Mouse (Mus musculus) monocyte, adult 5-6 weeks (primary cell): ENCODE results near the gene Dnajc11. TPM values are rescaled to one million over a fixed set of nuclear protein-coding genes. Genes with fewer than 3 reads are reported as not detected.

Experiments used
- ATAC-seq: fragments of 153-309, 156-312 bp; replicated peaks from 2 replicates; pipeline ENCODE4 v1.8.0; 2017; ENCODE audit warnings: mild to moderate bottlenecking; ENCODE audit not compliant: low TSS enrichment, insufficient number of reproducible peaks, severe bottlenecking, poor library complexity, low FRiP score
- total RNA-seq: library from RNA; stranded (forward); fragments of 200-1000, 200-491, 200-594 nt; gene quantifications from 3 replicates; pipeline ENCODE4 v1.2.3, GENCODE M21; 2017

The Dnajc11 gene
- total RNA-seq, 1 experiment from 2014 or later: 23.0 TPM

- peak; percentile 66 for ATAC-seq
These were observed 13.4 kb upstream of the Dnajc11 start for GRCm38 (mm10) chr4:151919900-151920643.

DNA sequence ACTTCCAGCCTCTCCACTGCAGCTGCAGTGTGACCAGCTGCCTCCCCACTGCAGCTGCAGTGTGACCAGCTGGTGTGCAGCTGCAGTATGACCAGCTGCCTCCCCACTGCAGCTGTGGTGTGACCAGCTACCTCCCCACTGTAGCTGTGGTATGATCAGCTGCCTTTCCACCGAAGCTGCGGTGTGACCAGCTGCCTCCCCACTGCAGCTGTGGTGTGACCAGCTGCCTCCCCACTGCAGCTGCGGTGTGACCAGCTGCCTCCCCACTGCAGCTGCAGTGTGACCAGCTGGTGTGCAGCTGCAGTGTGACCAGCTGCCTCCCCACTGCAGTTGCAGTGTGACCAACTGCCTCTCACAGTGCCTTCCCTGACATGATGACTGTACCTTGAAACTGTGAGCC, 11.4 kb upstream of the Dnajc11 start:
- ATAC-seq: no peak

GRCm38 (mm10) chr4:151932576-151933504, 651 bp upstream of the Dnajc11 start:
- ATAC-seq: peak; percentile 28; the same call in 1 of the 2 replicates

GRCm38 (mm10) chr4:151934215-151934572, 703 bp downstream of the Dnajc11 start:
- no peak for ATAC-seq

DNA sequence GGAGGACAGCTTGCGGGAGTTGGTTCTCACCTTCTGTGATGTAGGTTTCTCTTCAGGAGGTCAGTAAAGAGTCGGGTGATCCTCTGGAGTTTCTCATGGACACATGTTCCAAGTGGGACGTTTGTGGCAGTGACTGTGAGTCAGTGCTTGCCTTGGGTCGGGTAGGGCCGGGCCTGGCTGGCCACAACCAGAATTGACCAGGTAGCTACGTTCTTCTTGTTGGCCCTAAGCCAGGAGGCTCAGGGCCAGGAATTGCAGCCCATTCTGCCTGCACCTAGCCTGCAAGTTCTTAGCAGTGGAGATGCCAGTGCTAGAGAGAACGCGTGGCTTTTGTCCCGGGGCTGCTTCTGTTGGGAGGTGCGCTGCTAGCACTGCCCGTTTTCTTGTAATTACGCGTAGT, 4.0 kb downstream of the Dnajc11 start:
- no peak for ATAC-seq

- no peak for ATAC-seq
These were observed 4.6 kb downstream of the Dnajc11 start for GRCm38 (mm10) chr4:151938089-151938488.

DNA sequence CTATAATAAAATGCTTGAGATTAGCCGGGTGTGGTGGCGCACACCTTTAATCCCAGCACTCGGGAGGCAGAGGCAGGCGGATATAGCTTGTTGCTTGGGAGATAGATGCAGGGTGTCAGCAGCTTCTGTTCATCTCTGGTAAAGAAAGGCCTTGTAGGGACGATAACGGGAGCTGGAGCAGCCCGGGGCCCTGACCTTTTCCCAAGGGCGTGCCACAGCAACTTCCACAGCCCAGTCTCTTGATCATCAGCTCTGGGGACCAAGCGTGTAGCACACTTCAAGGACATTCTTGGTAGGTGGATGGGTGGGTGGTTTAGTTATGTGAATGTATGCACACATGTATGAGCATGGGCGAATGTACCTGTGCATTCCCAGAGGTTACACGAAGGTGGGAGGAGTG, 12.7 kb downstream of the Dnajc11 start:
- ATAC-seq: no peak

GRCm38 (mm10) chr4:151948497-151949471, 15.3 kb downstream of the Dnajc11 start:
- no peak for ATAC-seq

- no peak for ATAC-seq
These were observed 19.7 kb downstream of the Dnajc11 start for GRCm38 (mm10) chr4:151953209-151953608.

GRCm38 (mm10) chr4:151955791-151956190, 22.3 kb downstream of the Dnajc11 start:
- ATAC-seq: no peak

- ATAC-seq: no peak
These were observed 24.3 kb downstream of the Dnajc11 start for GRCm38 (mm10) chr4:151957584-151958315.

GRCm38 (mm10) chr4:151959849-151960512, 26.5 kb downstream of the Dnajc11 start:
- ATAC-seq: no peak

DNA sequence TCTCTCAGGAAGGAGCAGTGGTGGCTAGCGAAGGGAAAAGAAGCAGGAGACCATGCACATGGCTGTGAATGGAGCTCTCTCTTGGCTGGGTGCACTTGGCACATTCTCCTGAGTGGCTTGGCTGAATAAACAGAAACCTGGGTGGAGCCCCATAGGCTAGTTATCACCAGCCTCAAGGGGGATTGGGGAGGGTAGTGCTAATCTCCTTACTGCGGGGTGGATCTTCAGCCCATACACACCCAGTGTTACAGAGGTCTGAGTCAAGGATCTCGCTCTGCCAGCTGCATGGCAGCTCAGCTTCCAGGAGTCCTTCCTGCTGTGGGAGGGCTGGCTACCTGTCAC, 27.0 kb downstream of the Dnajc11 start:
- ATAC-seq: no peak

- ATAC-seq: peak; percentile 76
These were observed 29.3 kb downstream of the Dnajc11 start for GRCm38 (mm10) chr4:151962817-151963216.

DNA sequence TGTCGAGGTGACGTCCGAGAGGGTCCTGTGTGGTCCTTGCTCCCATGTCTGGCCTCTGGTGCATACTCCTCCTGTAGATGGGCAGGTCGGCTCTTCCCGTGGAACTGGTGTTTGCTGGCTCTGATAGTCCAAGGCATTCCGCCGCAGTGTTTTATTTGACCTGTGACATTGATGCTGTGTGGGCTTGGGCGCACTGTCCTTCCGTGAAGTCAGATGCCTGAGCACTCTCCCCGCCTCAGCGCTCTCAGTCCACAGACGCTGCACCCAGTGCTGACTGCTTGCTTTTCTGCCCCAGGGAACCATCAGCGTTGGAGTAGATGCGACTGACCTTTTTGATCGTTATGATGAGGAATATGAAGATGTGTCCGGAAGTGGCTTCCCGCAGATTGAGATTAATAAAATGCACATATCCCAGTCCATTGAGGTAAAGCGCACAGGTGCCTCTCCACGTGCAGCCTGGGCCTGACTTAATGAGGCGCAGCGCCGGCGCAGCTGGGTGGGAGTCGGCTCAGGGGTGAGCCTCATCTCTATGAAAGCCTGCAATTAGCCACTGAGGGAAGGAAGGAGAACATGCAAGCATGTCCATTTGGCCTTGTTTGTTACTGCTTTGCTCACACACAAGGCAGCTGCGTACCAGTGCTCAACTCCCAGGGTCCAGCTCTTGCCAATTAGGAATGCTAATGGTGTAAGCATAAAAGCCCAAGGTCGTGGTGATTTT, 34.9 kb downstream of the Dnajc11 start:
- ATAC-seq: no peak

GRCm38 (mm10) chr4:151972221-151972967, 38.9 kb downstream of the Dnajc11 start:
- ATAC-seq: no peak
